Mouse (Mus musculus) naive thymus-derived CD4-positive, alpha-beta T cell, adult 2 months (primary cell): ENCODE measurements around the gene Zfp84.

Experiments used
- DNase-seq: peaks from one replicate; pipeline ENCODE4 v3.0.0-alpha.2; 2011; ENCODE audit warnings: low read depth

The Zfp84 gene

DNA sequence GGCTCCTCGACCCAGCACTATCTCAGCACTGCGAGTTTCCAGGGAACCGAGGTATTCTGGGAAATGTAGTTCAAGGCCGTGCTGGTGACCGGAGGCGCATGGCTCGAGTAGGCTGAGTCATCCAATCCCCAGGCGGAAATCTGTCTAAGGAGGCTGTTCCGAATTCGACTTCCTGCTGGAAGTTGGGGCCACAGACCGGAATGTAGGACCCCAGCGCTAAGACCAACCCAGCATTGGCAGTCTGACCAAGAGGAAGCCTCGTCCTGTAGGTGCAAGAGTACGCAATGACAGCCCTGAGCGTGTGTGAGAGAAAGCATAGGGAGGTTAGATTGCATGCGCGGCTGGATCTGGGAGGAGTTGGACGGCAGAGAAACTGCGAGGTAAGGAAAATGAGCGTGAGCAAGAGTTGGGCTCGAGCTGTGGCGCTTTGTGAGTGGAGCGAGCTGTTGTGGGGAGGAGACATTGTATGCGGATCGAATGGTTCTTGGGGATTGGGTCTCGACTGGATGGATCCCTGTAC is 47.6 kb downstream of the Zfp84 start, which contains the start of gene Zfp790:
TSS of gene Zfp790 (plus strand) at position 205 of the 520 bp plus-strand sequence.
- peak; percentile 90 for DNase-seq

DNA sequence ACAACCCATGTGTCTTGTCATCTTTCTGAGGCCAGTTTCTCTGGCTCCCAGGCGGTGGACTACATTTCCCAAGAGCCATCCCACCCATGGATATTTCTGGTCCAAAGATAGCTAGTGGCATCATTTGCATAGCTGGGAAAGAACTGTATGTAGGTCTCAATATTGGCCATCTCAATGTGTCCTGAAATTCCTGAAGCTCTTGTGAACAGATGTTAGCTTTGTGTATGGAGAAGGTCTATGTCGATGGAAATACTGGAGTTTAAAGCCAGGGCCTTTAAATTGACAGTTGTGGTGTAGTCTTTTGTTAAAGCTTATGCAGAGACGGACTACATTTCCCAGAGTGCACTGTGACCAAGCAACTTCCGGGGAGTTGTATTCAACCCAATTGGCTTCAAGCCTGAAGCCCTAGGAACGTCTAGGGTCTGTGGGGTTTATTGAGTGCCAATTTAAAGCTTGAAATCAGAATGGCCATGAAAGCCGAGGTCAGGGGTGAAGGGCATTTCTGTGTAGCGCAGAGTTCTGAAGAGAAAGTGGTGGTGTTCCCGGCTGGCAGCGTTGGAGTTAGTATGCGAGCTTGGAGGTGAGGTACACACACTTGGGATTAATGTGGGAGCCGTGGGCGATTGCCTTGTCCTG is 50.4 kb downstream of the Zfp84 start:
- DNase-seq = peak; percentile 84

DNA sequence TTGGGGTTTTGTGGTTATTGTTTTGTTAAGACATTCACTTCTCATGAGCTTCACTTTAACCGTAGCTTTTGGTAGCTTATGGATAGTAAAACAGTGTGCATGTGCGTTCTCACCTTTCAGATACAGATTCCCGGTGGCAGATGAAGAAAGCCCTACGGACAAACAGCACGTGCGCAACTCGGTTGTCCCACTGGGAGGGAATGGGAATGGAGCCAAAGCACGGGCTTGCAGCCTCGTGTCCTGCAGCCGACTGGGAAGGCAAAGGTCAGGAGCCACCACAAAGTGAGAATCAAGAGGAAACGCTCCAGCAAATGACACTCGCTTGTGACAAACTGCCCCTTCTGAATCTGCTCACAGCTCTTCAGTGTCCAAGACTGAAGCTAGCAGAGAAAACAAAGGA is 59.6 kb downstream of the Zfp84 start:
- no peak for DNase-seq
